Mouse (Mus musculus) megakaryocyte progenitor cell, adult 5-6 weeks (primary cell): ENCODE results near the gene Cst11. TPM values are rescaled to one million over a fixed set of nuclear protein-coding genes. Genes with fewer than 3 reads are reported as not detected.

Source experiments
- total RNA-seq, 2 experiments: library from RNA; stranded (forward) in 1 of 2; stranded (reverse) in 1 of 2; fragments of 157-497, 149-512 nt in 1 of 2; fragments of 200-1000 nt in 1 of 2; gene quantifications; 2 replicates each; pipeline versions ENCODE4 v1.2.3 to v1.2.4; 2015 to 2017

Gene Cst11
- total RNA-seq, 2 experiments from 2014 or later, result not detected

Other genes starting within 250 kb of the Cst11 start
- 109 and 113 TPM in 2 replicates for gene Nxt1, start 98.9 kb downstream of the Cst11 start, total RNA-seq (2015)
- 48.6 and 50.6 TPM in 2 replicates for gene Nxt1, start 98.9 kb downstream of the Cst11 start, total RNA-seq (2017)
- 15.4 and 16.1 TPM in 2 replicates for gene Gzf1, start 90.5 kb downstream of the Cst11 start, total RNA-seq (2015)
- 18.7 and 20.9 TPM in 2 replicates for gene Gzf1, start 90.5 kb downstream of the Cst11 start, total RNA-seq (2017)
- 0.64 and 0.81 TPM in 2 replicates for gene Napb, start 39.0 kb downstream of the Cst11 start, total RNA-seq (2015)
- gene Napb, start 39.0 kb downstream of the Cst11 start, total RNA-seq (2017), result 0.37 and 0.84 TPM in 2 replicates
- not detected in 2 replicates for gene Cstl1, start 21.1 kb downstream of the Cst11 start, total RNA-seq (2015)
- gene Cstl1, start 21.1 kb downstream of the Cst11 start, total RNA-seq (2017), result not detected in 2 replicates
- gene 8030411F24Rik, start 10.5 kb upstream of the Cst11 start, total RNA-seq (2015), result not detected in 2 replicates
- gene 8030411F24Rik, start 10.5 kb upstream of the Cst11 start, total RNA-seq (2017), result not detected in 2 replicates
- gene Cst12, start 17.9 kb upstream of the Cst11 start, total RNA-seq (2015), result not detected in 2 replicates
- gene Cst12, start 17.9 kb upstream of the Cst11 start, total RNA-seq (2017), result not detected in 2 replicates
- not detected in 2 replicates for gene Cst8, start 27.3 kb upstream of the Cst11 start, total RNA-seq (2015)
- gene Cst8, start 27.3 kb upstream of the Cst11 start, total RNA-seq (2017), result not detected in 2 replicates
- not detected in 2 replicates for gene Cst13, start 48.6 kb upstream of the Cst11 start, total RNA-seq (2015)
- gene Cst13, start 48.6 kb upstream of the Cst11 start, total RNA-seq (2017), result not detected in 2 replicates
- not detected in 2 replicates for gene Cst9, start 63.6 kb upstream of the Cst11 start, total RNA-seq (2015)
- not detected in 2 replicates for gene Cst9, start 63.6 kb upstream of the Cst11 start, total RNA-seq (2017)
- gene 9230104L09Rik, start 93.5 kb upstream of the Cst11 start, total RNA-seq (2015), result not detected in 2 replicates
- not detected in 2 replicates for gene 9230104L09Rik, start 93.5 kb upstream of the Cst11 start, total RNA-seq (2017)
- 423 and 485 TPM in 2 replicates for gene Cst3, start 104.2 kb upstream of the Cst11 start, total RNA-seq (2015)
- gene Cst3, start 104.2 kb upstream of the Cst11 start, total RNA-seq (2017), result 377 and 496 TPM in 2 replicates
- not detected in 2 replicates for gene Gm1330, start 231.8 kb upstream of the Cst11 start, total RNA-seq (2015)
- gene Gm1330, start 231.8 kb upstream of the Cst11 start, total RNA-seq (2017), result not detected in 2 replicates
- gene Gm10750, start 245.7 kb upstream of the Cst11 start, total RNA-seq (2015), result not detected in 2 replicates
- not detected in 2 replicates for gene Gm10750, start 245.7 kb upstream of the Cst11 start, total RNA-seq (2017)